Mouse (Mus musculus) T-helper 2 cell (primary cell): Measurements from ENCODE around the gene Pecr.

Source experiments
- in situ Hi-C: fragments of 300-600 bp; cut with MboI, MseI; formaldehyde crosslinking; loops from one replicate; pipeline ENCODE4 v1.15.1; 2025; ENCODE audit warnings: high pct_unique_total_duplicates

The Pecr gene

GRCm38 (mm10) chr1:72283992-72284485, at the start of gene Pecr, which contains the start of gene Tmem169:
Pecr (minus strand) TSS chr1:72284314.
Tmem169 (plus strand) TSS chr1:72284369.
- in situ Hi-C loops, result no loop called here

- in situ Hi-C loops, result no loop called here
These were observed 42.2 kb upstream of the Pecr start for GRCm38 (mm10) chr1:72326162-72326821.

GRCm38 (mm10) chr1:72323248-72323647, 39.1 kb upstream of the Pecr start:
- in situ Hi-C loops, result no loop called here

- in situ Hi-C loops, result no loop called here
These were observed 36.6 kb upstream of the Pecr start for GRCm38 (mm10) chr1:72320759-72321158.

GRCm38 (mm10) chr1:72316901-72317300, 32.8 kb upstream of the Pecr start:
- in situ Hi-C loops, result no loop called here

- in situ Hi-C loops, result no loop called here
These were observed 32.3 kb upstream of the Pecr start for GRCm38 (mm10) chr1:72316409-72316808.

GRCm38 (mm10) chr1:72315447-72315846, 31.3 kb upstream of the Pecr start:
- in situ Hi-C loops, result no loop called here

GRCm38 (mm10) chr1:72313399-72314039, 29.4 kb upstream of the Pecr start:
- in situ Hi-C loops, result loop anchor here (5.0 kb wide), 1 partner anchor 264 kb away; no protein-coding TSS in a partner anchor

- in situ Hi-C loops, result loop anchor here (5.0 kb wide), 1 partner anchor 264 kb away; no protein-coding TSS in a partner anchor
These were observed 28.7 kb upstream of the Pecr start for GRCm38 (mm10) chr1:72312701-72313398.

GRCm38 (mm10) chr1:72309744-72310424, 25.8 kb upstream of the Pecr start:
- in situ Hi-C loops, result loop anchor here (5.0 kb wide), 2 partner anchors 267 to 407 kb away; no protein-coding TSS in a partner anchor

- in situ Hi-C loops, result loop anchor here (5.0 kb wide), 1 partner anchor 408 kb away; no protein-coding TSS in a partner anchor
These were observed 24.8 kb upstream of the Pecr start for GRCm38 (mm10) chr1:72308919-72309318.

GRCm38 (mm10) chr1:72307317-72307798, 23.2 kb upstream of the Pecr start, which contains the start of gene Xrcc5:
Xrcc5 (plus strand) TSS chr1:72307421.
- in situ Hi-C loops, result loop anchor here (5.0 kb wide), 1 partner anchor 410 kb away; no protein-coding TSS in a partner anchor

GRCm38 (mm10) chr1:72306679-72307181, 22.6 kb upstream of the Pecr start:
- in situ Hi-C loops, result loop anchor here (5.0 kb wide), 1 partner anchor 411 kb away; no protein-coding TSS in a partner anchor

GRCm38 (mm10) chr1:72306241-72306640, 22.1 kb upstream of the Pecr start:
- in situ Hi-C loops, result loop anchor here (5.0 kb wide), 1 partner anchor 411 kb away; no protein-coding TSS in a partner anchor

GRCm38 (mm10) chr1:72301845-72302244, 17.7 kb upstream of the Pecr start:
- in situ Hi-C loops, result no loop called here

- in situ Hi-C loops, result no loop called here
These were observed 11.6 kb upstream of the Pecr start for GRCm38 (mm10) chr1:72295746-72296145.

- in situ Hi-C loops, result no loop called here
These were observed 10.0 kb upstream of the Pecr start for GRCm38 (mm10) chr1:72293869-72294663.

GRCm38 (mm10) chr1:72291925-72292324, 7.8 kb upstream of the Pecr start:
- in situ Hi-C loops, result no loop called here

- in situ Hi-C loops, result no loop called here
These were observed 7.3 kb upstream of the Pecr start for GRCm38 (mm10) chr1:72291421-72291820.

GRCm38 (mm10) chr1:72290896-72291295, 6.8 kb upstream of the Pecr start:
- in situ Hi-C loops, result no loop called here
